Mouse (Mus musculus) ovary, adult 2 months (tissue): Measurements from ENCODE around the gene Hist1h3g. TPM values are rescaled to one million over a fixed set of nuclear protein-coding genes. Genes with fewer than 3 reads are reported as not detected.

ENCODE experiments used
- polyA plus RNA-seq: library from polyadenylated mRNA; depleted of rRNA; stranded (reverse); fragments of >200 nt; gene quantifications from 2 replicates; pipeline ENCODE4 v1.2.3, GENCODE M21; 2012; rRNA removed

Hist1h3g gene
- polyA plus RNA-seq, result 48.3 and 64.0 TPM in 2 replicates

GRCm38 (mm10) chr13:23535137-23536075 lies at the start of gene Hist1h3g:
Gene Hist1h3g (plus strand): TSS chr13:23535422.

GRCm38 (mm10) chr13:23488400-23489322 lies 46.6 kb upstream of the Hist1h3g start, which contains the start of gene Btn2a2:
Gene Btn2a2 (minus strand): TSS chr13:23488857.

DNA sequence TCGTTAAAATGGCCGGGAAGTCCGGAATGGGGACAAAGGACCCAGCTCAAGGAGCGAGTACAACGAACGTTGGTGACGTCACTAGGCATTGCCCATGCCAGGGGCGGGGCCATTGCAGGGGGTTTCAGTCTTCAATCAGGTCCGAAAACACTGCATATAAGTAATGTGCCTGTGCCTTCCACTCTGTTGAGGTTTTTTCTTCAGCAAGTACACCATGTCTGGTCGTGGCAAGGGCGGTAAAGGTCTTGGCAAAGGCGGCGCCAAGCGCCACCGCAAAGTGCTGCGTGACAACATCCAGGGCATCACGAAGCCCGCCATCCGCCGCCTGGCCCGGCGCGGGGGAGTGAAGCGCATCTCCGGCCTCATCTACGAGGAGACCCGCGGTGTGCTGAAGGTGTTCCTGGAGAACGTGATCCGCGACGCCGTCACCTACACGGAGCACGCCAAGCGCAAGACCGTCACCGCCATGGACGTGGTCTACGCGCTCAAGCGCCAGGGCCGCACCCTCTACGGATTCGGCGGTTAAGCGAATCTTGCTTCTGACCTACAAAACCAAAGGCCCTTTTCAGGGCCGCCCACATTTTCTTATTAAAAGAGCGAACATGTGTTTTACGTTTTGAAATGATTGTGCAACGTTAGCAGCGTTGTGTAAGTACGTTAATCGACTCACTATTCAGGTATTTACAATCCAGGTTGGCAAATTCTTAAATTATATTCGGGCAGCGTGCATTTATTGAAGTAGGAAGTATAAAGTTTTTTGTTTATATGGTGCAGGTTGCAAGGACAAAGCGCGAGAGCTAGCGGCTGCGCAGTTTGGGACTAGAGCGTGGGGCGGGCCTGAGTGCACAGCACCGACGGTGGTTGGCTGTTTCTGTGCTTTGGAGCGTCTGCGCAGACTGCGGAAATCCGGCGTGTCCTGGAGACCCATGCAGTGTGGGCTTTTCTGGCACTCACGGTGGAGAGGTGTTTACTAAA lies 4.0 kb upstream of the Hist1h3g start, which contains the start of gene Hist1h4h:
Gene Hist1h4h, plus strand, starts transcription at position 150 of the 975 bp plus-strand sequence.

GRCm38 (mm10) chr13:23533560-23534367 lies 1.5 kb upstream of the Hist1h3g start, which contains the start of gene Hist1h2af:
Gene Hist1h2af (plus strand): TSS chr13:23533906.

DNA sequence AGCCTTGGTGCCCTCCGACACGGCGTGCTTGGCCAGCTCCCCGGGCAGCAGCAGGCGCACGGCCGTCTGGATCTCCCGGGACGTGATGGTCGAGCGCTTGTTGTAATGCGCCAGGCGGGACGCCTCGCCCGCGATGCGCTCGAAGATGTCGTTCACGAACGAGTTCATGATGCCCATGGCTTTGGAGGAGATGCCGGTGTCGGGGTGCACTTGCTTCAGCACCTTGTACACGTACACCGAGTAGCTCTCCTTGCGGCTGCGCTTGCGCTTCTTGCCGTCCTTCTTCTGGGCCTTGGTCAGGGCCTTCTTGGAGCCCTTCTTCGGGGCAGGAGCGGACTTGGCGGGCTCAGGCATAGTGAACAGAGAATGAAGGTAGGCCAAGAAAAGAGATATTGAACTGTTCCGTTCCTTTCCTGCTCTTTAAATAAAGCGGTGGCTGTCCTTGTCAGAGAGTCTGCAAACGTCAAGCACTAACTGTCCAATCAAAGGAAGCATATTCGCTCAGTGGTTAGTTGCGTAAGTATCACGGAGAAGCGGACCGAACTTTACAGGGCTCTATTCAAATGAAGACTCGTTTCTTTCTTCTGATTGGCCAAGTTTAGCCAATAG lies 7.9 kb downstream of the Hist1h3g start, which contains the start of gene Hist1h2bh:
Gene Hist1h2bh, minus strand, starts transcription at position 394 of the 609 bp plus-strand sequence.

GRCm38 (mm10) chr13:23543965-23544786 lies 9.0 kb downstream of the Hist1h3g start, which contains the start of gene Hist1h3f:
Gene Hist1h3f (plus strand): TSS chr13:23544052.

DNA sequence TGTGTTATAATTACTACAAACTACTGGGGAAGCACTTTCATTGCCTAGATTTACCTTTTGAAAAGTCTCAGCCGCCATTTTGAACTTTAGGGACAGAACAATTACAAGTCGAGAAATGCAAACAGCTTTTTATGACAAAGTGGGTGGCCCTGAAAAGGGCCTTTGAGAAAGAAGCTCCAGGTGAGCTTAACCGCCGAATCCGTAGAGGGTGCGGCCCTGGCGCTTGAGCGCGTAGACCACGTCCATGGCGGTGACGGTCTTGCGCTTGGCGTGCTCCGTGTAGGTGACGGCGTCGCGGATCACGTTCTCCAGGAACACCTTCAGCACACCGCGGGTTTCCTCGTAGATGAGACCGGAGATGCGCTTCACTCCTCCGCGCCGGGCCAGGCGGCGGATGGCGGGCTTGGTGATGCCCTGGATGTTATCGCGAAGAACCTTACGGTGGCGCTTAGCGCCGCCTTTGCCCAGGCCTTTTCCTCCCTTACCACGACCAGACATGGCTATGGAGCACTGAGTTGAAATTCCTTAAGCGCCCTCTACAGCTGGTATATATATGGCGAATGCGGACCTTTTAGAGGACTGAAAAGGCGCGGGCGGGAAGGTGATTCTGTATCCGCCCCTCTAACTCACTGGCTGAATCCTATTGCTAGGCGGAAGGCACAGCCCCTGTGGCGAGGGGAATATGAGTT lies 16.1 kb downstream of the Hist1h3g start, which contains the start of gene Hist1h4f:
Gene Hist1h4f, minus strand, starts transcription at position 503 of the 689 bp plus-strand sequence.

GRCm38 (mm10) chr13:23552962-23553361 lies 17.7 kb downstream of the Hist1h3g start, which contains the start of gene Hist1h1d:
Gene Hist1h1d (plus strand): TSS chr13:23553262.

DNA sequence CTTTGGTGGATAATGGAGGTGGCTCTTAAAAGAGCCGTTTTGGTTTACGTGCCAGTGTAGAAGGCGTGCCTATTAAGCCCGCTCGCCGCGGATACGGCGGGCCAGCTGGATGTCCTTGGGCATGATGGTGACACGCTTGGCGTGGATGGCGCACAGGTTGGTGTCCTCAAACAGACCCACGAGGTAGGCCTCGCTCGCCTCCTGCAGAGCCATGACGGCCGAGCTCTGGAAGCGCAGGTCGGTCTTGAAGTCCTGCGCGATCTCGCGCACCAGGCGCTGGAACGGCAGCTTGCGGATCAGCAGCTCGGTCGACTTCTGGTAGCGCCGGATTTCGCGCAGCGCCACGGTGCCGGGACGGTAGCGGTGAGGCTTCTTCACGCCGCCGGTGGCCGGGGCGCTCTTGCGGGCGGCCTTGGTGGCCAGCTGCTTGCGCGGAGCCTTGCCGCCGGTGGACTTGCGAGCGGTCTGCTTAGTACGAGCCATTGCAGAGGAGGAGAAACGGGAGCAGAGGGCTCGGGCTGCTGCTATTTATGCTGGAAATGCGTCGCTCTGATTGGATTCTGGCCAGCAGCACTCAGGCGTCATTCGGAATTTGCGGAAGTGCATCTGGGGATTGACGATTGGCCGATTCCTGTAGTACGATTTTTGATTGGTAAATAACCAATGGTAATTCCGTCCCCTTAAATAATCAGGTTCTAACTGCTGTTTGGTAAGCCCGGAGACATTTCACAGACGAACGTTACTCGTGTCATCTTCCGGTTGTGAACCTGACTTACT lies 26.8 kb downstream of the Hist1h3g start, which contains the start of gene Hist1h3e:
Gene Hist1h3e, minus strand, starts transcription at position 487 of the 777 bp plus-strand sequence.

GRCm38 (mm10) chr13:23571022-23571503 lies 35.8 kb downstream of the Hist1h3g start, which contains the start of the genes Hist1h2ae and Hist1h2bg:
Gene Hist1h2ae (minus strand): TSS chr13:23571220.
Gene Hist1h2bg (plus strand): TSS chr13:23571396.

DNA sequence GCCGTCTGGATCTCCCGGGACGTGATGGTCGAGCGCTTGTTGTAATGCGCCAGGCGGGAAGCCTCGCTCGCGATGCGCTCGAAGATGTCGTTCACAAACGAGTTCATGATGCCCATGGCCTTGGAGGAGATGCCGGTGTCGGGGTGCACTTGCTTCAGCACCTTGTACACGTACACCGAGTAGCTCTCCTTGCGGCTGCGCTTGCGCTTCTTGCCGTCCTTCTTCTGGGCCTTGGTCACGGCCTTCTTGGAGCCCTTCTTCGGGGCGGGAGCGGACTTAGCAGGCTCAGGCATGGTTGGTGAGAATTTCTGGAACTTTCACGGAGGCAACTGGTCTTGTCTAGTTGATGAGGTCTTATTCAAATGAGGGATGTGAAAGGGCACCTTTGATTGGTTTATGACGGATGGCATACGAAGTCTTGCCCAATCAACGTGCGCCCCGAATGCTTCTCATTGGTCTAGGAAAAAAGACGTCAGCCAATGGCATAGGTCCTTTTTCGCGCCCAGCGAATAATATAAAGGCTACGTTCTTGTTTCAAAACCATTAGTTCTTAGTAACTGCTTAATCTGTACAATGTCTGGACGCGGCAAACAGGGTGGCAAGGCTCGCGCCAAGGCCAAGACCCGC lies 38.8 kb downstream of the Hist1h3g start, which contains the start of the genes Hist1h2bf and Hist1h2ad:
Gene Hist1h2bf, minus strand, starts transcription at position 299 of the 627 bp plus-strand sequence.
Gene Hist1h2ad, plus strand, starts transcription at position 484 of the 627 bp plus-strand sequence.

DNA sequence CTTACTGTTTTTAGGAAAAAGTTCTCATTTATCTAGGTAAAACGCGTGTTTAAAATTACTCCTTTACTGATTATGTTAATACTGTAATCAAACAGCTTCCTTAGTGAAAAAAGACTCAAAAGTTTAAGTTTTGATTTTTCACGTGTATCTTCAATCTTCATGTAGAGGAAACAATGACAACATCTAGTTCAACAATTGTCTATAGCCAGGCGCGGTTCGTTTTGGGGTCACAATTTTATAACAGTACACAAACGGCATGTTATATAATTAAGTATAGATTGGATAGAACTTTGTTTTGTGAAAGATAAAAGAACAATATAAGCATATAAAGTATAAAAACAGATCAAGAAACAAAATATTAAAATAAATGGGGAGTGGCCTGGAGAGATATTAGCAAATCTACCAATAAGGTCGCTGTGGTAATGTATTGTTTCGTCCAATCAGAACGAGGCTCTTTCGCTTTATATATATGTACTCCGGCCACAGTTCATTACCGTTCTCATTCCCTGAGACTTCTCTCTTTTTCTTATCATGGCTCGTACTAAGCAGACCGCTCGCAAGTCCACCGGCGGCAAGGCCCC lies 40.1 kb downstream of the Hist1h3g start, which contains the start of gene Hist1h3d:
Gene Hist1h3d, plus strand, starts transcription at position 493 of the 581 bp plus-strand sequence.

DNA sequence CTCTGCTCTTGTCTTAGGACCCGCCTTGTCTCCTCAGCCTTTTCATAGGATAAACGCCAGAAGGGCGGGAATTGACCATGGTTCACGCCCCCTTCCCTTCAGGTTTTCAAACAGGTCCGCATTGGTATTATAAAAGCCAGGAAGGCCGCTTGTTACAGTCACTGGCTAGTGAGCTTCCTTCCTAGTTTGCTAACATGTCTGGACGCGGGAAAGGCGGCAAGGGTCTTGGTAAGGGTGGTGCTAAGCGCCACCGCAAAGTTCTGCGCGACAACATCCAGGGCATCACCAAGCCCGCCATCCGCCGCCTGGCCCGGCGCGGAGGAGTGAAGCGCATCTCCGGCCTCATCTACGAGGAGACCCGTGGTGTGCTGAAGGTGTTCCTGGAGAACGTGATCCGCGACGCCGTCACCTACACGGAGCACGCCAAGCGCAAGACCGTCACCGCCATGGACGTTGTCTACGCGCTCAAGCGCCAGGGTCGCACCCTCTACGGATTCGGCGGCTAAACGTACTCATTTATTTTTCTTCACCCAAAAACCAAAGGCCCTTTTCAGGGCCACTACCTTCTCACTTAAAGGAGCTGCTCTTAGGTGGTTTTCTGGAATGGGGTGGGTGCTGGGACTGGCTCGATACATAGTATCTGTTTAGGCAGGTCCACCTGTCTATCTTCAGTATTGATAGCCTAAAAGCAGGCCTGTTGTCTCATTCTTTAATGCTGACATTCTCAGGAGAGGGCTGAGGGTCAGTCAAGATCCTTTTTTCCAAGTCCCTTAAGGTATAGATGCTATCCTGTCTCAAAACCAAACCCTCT lies 46.4 kb downstream of the Hist1h3g start, which contains the start of gene Hist1h4d:
Gene Hist1h4d, plus strand, starts transcription at position 191 of the 811 bp plus-strand sequence.

